Mouse (Mus musculus): ENCODE results near the gene Obox6.

Gene Obox6

DNA sequence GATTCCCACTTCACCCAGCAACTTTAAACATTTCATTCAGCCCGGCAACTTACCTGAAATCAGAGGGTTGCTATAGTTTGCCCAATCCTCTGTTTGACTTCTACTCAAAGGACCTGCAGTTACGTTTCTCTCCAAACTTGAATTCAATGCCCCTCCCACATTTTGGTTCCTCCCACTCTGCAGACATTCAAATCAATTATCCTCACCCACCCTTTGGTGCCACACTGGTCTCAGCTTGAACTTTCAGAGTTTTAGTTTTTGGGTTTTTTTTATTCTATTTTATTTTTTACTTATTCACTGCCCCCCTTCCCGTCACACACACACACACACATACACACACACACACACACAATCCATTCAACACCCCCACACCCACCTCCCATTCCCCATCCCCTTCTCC lies at the start of gene Obox6:
Obox6 (minus strand) TSS at position 101 of the 400 bp plus-strand sequence.
- no peak for DNase-seq (ENCODE audit: low spot score)

DNA sequence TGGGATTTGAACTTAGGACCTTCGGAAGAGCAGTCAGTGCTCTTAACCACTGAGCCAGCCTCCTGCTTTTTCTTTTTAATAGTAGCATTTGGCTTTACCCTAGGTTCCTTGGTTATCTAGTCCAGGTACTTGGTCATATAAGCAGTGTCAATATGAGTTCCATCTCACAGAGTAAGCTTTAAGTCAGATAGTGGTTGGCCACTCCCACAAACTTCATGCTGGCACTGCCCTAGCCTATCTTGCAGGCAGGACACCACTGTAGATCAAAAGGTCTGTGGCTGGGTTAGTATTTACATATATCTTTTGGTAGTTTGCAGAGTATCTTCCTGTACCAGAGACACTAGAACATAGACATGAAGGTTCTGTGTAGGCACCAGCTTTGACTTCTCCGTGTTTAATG lies 44.6 kb upstream of the Obox6 start:
- no peak for DNase-seq (ENCODE audit: low spot score)

GRCm38 (mm10) chr7:15882317-15882716 lies 42.8 kb upstream of the Obox6 start, which contains the start of gene Crxos:
Gene Crxos, plus strand, starts transcription at chr7:15882617.
- no peak for DNase-seq (ENCODE audit: low spot score)

GRCm38 (mm10) chr7:15881831-15882230 lies 42.4 kb upstream of the Obox6 start:
- DNase-seq (ENCODE audit: low spot score): no peak

DNA sequence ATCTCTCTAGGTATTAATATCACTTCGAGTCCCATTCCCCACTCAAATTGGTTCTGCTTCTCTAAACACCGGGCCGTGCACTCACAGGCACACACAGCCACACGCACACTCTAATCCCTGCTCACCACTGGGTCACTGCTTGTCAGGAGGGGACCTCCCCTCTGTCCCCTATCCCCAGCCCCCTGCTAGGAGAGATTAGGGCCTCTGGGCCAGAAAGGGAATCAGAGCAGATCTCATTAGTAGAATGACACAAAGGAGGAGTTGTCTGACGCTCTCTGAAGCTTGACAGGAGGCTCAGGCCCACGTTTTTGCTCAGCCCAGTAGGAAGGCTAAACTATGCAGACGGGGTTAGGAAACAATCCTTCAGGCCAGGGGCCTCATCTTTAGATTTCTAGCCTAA lies 41.9 kb upstream of the Obox6 start:
- DNase-seq (ENCODE audit: low spot score): no peak

GRCm38 (mm10) chr7:15879756-15880155 lies 40.3 kb upstream of the Obox6 start, which contains the start of gene Crx:
Gene Crx, minus strand, starts transcription at chr7:15879968.
- DNase-seq (ENCODE audit: low spot score): no peak

DNA sequence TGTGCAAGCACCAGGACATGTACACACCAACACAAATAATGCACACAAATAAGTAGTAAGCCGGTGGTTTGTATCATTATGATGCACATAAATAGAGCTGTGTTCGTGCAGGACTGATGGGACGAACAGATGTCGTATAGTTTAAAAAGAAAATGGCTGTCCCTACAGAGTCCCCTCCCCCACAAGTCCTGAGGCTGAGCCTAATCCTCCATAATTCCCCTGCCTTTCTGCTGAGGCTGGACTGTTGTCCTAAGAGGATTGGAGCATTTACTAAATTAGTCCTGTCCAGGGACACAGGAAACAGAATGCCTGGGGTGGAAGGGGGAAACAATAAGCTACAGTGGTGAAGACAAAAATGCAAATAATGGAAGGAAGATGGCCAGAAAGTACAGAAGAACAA lies 24.6 kb upstream of the Obox6 start:
- DNase-seq (ENCODE audit: low spot score): no peak

GRCm38 (mm10) chr7:15859657-15860056 lies 20.2 kb upstream of the Obox6 start:
- DNase-seq (ENCODE audit: low spot score): no peak
